Mouse (Mus musculus): ENCODE results near the gene Zfp664.

The Zfp664 gene

DNA sequence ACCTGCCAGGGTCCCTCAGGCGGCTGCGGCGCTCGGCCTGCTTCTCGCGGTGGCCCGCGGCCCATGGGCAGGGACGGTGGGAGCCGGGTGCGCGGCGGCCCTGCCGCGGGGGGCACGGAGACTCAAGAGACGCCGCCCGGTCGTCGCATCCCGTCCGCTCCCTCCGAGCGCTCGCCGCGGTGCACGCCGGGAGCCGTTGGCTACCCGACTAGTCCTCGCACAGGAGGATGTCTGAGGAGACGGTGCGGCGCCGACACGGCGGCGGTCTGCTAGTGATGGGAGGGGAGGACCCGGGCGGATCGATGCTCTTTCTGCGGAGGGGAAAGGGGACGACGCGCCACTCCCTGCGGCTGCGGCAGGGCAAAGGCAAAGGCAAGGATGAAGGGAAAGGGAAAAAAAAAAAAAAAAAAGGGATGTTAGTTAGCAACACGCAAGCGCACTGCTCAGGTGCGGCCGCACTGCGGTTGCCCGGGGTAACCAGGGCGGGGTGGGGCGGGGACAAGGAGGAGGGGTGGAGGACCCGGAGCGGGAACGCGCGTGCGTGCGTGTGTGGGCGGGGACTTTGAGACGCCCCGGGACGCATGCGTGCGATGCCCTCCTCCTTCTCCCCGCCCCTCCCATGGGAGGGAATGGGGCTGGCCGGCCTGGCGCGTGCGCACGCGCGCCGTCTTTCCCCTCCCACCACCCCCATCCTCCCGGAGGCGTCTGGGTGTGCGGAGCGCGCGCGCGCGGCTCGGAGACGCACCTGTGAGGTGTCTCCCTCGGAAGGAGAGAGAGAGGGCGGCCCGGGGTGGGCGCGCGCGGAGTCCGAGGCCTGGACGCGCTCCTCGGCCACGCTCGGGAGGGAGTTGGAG is at the start of gene Zfp664, which contains the start of gene Ccdc92:
Zfp664 (plus strand) TSS at position 679 of the 854 bp plus-strand sequence.
Ccdc92 (minus strand) TSS at position 412 of the 854 bp plus-strand sequence.
- peak; percentile 99 for DNase-seq (ENCODE audit: low read depth, low spot score)

DNA sequence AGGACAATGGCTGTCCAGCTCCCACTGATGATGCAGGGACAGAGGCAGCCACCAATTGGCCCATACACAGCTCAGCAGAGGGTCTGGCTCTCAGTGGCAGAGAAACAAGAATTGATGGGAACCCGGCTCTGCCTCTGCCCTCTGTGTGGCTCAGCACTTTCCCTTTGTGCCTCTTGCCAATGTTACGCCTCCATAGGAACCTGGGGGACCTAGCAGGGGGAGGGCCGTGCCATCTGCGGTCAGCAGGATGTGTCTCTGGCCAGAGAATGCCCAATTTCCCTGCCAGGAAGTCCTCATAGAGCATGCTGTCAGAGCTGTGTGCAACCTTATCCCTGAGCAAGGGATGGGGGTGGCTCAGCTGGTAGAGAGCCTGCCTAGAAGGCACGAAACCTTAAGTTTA is 47.7 kb upstream of the Zfp664 start:
- DNase-seq (ENCODE audit: low read depth, low spot score) = no peak

DNA sequence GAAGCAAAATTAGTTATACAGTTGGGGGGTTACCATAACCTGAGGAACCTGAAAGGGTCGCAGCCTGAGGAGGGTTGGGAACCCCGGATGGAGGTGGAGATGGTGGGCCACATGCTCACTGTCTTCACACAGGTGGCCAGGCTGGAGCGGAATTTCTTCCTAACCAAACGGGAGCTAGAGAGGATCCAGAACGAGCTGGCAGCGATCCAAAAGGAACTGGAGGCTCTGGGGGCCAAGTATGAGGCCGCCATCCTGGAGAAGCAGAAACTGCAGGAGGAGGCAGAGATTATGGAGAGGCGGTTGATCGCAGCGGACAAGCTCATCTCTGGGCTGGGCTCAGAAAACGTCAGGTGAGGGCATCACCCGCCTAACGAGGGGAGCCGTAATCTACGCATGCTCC is 45.4 kb upstream of the Zfp664 start:
- no peak for DNase-seq (ENCODE audit: low read depth, low spot score)

DNA sequence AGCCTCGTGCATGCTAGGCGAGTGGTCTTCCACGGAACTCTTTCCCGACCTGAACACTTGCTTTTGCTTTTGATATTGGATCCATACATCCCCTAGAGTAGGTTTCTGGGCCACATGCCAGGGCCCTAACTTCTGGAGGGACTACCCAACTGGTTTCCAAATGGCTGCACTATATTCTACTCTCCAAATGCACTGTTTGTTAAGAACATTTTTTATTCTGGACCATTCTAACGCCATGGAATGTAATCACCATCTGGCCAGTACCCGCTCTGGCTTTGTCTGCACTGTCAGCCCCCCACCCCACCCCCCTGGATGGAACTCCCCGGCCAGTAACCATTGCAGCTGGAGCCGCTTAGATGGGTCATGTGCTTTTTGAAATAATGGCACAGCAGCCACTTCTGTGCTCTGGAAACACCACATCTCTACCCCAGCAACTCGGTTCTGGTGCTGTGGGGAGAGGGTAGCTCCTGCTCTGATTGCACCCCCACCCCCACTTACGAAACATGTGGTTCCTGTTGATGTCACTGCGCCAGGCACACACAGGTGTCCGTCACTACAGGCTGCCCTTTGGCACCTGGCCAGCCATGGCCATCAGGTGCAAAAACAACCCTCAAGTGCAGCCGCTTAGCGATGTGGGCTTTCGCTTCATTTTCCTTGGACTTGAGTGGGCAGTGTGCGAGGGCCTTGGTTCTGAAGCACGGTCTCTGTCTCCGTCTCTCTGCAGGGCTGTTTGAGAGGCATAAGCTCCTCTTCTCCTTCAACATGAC is 40.2 kb upstream of the Zfp664 start:
- no peak for DNase-seq (ENCODE audit: low read depth, low spot score)

DNA sequence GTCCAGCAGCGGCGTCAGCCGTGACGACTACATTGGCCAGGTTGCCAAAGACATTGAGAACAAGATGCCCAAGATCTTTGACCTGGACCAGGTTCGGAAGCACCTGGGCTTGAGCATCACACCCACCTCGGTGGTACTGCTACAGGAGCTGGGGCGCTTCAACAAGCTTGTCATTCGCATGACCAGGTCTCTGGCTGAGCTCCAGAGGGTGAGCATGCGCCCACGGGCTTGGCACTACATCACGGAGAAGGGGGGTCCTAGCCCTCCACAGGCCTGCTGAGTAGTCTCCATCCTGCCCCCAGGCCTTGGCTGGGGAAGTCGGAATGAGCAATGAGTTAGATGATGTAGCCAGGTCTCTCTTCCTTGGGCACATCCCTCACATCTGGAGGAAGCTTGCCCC is 32.2 kb upstream of the Zfp664 start:
- no peak for DNase-seq (ENCODE audit: low read depth, low spot score)

DNA sequence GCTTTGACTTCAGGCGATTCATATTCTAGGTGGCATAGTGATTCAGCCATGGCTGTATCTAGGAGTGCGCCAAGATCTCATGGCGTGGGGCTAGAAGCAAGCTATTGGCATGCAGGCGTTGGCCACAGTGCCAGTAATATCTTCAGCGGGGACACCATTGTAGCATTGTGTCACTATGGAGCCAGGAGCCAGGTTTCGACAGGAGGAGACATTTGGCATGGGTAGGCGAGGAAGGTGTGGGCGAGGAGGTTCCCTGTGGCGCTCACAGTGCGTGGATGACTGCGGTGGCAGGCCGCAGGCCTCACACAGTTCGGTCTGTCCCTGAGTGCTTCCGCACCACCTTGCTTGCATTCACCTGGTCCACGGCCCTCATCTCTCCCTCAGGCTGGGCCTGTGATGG is 27.3 kb upstream of the Zfp664 start:
- DNase-seq (ENCODE audit: low read depth, low spot score) = no peak

DNA sequence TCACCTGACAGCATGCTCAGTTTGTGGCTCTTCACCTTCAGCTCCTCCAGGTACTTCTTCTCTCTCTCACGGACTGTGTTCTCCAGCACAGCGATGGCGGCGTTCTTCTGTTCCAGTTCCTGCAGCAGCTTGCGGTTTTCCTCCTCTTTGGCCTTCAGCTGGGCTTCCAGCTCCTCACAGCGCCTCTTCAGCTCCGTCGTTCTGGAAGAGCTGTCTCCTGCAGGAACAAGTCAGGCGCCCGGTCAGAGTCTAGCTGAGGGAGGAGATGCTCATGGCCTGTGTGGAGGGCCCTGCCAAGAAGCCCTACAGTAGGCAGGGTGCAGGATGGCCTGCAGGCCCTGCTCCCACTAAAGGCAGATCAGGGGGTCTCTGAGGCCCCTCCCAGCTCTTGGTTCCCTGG is 26.4 kb upstream of the Zfp664 start:
- DNase-seq (ENCODE audit: low read depth, low spot score) = peak; percentile 18

DNA sequence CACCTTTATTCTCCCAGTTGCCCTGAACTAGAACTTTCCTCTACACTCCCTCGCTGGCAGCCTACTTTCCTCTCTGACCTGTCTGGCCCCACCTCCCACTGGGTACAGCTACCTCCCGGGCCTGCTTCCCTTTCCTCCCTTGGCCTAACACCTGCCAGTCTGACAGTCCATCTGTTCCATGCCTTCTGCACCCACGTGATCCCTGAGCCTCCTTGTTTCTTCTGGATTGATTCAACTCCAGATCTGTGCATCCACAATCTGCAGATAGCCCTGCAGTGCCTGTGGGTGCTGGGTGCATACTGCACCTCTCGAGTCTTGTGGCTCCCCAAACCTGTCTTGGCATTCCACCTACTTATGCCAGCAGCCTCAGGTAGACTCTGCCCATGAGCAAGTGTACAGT is 25.9 kb upstream of the Zfp664 start:
- DNase-seq (ENCODE audit: low read depth, low spot score) = no peak

DNA sequence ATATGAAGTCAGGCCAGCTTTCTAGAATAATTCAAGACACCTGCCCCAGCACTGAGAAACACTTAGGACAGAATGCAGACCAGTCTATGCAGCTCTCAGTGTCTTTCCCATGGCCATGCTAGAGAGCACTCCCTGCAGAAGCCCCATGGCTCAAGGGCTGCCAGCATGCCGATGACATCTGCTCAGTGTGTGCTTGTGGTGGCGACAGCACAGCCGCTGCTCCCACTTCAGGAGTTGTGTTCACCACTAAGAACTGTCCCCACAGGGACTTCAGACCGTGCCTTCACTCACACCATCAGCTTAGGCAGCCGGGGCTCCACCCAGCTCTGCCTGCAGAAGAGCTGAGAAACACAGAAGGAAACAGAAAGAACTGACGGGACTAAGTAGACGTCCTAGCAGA is 22.3 kb upstream of the Zfp664 start:
- no peak for DNase-seq (ENCODE audit: low read depth, low spot score)

DNA sequence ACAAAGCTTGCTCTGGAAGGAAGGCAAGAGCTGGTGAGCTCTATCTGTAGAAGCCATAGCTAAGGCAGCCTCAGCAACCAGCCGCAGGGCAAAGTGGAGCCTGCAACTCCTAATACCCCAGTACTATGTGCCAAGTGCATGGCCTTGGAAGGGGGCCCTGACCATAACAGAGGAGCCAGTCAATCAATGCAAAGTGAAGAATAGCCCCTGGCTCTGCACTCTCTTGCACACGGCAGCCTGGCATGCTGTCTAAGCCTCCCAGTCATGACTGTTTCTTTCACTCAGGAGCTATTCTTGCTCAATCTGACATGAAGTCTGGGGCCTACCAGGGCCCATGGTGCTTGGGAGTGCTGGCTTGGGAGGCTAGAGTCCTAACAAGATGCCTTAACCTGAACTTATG is 21.8 kb upstream of the Zfp664 start:
- DNase-seq (ENCODE audit: low read depth, low spot score) = no peak

DNA sequence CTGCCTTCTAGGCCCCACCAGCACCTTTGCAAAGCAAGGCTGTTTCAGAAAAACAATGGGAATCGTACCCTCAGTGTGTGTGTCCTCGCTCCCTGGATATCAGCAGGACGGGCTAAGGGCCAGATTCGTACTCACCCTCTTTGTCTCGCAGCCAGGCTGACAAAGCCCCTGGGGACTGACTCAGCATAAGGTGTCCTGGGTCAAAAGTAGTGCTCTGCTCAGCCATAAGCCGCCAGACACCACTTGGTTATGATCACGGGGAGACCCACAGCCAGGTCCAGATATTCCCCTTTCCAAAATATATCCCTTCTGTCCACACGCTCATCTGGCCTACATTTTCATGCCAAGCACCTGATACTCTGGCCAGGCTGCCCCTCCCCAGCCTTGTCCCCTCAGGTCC is 19.1 kb upstream of the Zfp664 start:
- no peak for DNase-seq (ENCODE audit: low read depth, low spot score)

DNA sequence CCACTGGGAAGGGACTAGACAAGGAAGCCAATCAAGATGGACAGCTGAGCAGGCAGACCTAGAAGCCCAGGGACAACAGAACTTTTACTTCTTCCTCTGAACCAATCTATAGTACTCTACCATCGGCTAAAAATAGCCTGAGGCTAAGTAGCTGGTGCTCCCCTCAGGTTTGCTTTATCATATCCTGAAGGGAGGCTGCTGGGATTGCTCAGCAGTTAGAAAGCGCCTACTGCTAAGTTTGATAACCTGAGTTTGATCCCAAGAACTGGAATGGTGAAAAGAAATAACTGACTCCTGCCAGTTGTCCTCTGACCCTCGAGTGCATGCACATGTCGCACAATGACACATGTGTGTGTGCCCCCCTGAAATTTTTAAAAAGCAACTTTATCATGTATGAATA is 17.6 kb upstream of the Zfp664 start:
- no peak for DNase-seq (ENCODE audit: low read depth, low spot score)

DNA sequence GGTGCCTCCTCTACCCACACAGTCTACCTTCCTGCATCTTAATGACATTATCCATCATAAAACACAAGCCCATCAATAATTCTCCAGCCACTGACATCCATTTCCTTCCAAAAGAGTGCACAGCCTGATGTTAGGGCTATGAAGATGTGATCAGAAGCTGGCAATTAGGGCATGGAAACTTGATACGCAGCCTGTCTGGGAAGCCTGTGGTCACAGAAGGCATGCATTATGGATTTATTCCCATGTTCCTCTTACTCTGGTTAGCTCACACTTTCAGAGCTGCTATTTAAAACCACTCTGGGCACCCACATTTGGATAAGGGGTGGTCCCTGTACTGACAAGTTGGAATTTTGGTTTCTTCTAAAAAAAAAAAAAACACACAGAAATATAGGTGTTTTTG is 15.5 kb upstream of the Zfp664 start:
- no peak for DNase-seq (ENCODE audit: low read depth, low spot score)

DNA sequence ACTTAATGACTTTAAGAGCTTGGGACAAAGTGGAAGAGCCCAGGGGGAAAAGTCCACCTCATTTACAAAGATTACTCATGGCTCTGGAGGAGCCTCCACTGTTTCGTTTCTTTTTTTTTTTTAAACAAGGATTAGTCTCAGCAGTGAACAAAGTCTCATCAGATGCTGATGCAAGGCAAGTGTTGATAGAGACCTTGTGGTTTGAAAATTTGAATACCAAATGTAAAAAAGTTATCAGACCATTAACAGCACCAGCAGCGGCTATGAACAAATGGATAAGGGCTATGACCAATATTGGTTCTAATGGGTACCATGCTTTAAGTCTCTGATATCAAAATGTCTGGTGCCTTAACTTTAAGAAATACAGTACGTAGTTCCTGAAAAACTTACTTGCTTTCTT is 13.5 kb upstream of the Zfp664 start:
- no peak for DNase-seq (ENCODE audit: low read depth, low spot score)

DNA sequence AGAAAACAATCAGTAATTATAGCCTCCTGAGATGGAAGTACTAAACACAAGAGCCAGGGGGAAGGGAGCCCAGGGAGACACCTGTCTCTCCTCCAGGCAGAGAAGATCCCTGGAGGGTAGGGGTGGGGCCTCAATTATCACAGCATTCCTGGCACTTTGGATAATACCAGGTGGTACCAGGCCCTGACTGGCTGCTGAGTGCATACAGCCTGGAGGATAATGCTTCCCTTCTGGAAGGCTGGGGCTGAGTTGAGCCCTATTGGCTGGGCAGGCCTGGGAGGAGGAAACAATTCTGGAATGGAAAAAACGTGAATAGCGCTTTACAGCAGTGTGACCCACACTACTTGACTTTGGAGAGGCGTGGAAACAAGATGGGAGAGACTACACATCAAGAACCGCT is 10.9 kb upstream of the Zfp664 start:
- peak; percentile 45 for DNase-seq (ENCODE audit: low read depth, low spot score)

DNA sequence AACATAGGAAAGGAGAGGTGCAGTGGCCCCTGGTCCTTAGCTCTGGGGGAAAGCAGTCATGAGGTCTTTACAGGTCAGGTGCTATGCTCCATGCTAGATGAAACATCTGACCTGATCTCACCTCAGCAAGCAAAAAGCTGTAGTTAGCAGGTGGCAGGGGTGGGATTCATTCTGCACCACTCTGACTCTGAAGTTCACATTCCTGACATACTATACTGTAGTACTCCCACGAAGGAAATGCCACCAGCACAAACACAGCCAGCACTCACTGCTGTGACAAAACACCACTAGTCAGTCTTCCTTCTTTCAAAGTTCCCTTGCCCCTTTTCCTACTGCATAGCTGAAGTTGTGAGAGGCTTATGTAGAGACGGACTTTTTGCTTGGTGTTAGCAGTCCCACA is 10.2 kb upstream of the Zfp664 start:
- no peak for DNase-seq (ENCODE audit: low read depth, low spot score)

DNA sequence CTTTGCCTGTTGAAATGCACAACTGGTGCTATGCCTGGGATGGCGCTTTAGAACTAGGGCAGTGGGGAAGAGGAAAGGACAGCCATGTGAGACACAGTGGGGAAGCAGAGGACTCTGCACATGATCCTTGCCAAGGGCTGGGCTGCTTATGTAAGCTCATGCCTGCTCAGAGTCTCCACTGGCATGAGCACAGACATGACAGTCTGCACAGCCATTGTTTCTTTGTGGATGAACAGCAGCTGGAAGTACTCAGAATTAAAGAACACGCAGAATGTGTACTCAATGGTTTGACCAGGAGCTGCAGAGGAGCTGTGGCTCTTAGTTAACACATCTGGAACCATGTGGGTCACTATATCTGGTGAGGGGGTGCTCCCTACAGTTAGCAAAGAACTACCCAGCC is 9.4 kb upstream of the Zfp664 start:
- no peak for DNase-seq (ENCODE audit: low read depth, low spot score)

DNA sequence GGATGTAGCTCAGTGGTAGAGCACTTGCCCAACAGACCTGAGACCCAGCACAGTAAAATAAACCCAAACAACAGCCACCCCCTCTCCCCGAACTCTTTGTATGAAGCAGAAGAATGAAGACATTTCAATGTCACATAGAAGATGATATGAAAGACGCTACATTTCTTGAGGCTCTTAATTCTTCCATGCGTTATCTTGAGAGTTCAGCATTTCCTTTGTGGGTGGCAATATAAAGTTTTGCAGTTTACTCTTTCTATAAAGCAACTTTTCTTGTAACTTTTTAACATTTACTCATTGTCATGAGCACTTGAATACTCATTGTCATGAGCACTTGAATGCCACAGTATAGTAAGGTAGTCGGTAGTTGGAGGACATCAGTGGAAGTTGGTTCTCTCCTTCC is 8.3 kb upstream of the Zfp664 start:
- no peak for DNase-seq (ENCODE audit: low read depth, low spot score)

DNA sequence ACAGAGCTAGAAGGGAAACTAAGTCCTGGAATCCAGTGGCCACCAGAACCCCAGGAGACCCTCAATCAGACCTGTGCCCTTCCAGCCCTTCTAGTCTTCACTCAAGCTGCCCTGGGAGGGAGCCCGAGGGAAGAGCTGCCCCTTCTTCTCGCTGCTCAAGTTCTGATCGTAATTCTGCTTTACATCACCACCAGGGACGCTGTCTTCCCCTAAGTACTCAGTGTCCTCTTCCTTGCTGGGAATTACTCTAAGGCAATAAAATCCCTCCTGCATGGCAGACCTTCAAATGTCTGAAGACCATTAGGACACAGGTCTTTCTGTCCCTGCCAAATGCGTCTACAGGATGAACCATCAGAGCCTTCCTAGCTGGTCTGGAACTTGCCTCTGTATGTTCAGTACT is 2.5 kb upstream of the Zfp664 start:
- peak; percentile 58 for DNase-seq (ENCODE audit: low read depth, low spot score)

DNA sequence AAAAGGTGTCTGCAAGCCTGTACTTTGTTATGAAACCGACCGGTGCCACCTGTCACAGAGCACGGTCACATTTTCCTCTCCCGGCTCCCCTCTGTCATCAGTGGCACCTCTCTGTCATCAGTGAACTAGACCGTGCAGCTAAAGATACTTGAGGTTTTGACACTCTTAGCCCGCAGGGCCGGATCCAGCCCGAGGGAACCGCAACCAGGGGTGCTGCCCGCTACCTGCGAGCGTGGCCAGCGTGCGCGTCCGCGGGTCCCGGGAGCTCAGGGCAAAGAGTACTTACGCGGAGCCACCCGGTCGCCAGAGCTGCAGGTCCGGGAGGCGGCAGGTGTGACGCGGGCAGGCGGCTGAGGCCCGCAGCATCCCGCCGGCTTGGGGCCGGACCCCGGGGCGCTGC is 1.0 kb upstream of the Zfp664 start:
- DNase-seq (ENCODE audit: low read depth, low spot score) = peak; percentile 14

DNA sequence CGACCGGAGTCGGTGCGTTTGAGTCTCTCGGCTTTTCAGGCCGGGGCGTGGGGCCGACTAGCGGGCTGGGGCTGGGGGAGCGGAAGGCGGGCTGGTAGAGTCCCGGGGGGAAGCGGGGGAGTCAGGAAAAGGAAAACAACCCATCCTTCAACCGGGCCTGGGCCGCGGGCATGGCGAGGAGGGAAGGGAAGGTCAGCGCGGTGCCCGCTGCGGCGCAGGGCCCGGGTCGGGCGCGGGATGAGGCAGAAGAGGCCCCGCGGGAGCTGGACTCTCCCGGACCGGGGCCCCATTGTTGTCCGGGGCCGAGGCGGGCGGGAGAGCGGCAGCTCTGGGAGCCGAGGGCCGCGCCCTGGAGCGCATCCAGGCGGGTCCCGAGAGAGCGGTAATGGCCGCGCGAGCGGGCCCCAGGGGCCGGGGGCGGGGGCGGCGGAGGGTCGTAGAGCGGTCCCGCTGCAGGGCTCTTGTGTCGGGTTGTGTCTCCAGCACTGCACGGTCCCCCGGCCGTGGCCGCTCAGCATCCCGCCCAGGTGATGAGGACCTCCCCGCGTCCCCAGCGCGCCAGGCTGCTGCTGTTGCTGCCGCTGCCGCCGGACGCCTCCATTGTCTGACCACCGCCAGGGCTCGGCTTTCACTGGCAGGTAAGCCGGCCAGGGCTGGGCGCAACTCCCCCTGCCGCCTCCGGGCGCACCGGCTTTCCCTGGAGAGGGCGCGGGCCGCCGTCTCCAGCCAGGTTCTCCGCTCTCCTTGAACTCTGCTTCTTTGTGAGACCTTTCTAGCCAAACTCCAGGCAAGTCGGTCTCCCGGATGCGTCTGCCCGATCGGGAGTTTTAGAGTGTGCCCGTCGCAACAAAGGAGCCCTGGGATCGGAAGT is 615 bp downstream of the Zfp664 start:
- DNase-seq (ENCODE audit: low read depth, low spot score) = peak; percentile 31

DNA sequence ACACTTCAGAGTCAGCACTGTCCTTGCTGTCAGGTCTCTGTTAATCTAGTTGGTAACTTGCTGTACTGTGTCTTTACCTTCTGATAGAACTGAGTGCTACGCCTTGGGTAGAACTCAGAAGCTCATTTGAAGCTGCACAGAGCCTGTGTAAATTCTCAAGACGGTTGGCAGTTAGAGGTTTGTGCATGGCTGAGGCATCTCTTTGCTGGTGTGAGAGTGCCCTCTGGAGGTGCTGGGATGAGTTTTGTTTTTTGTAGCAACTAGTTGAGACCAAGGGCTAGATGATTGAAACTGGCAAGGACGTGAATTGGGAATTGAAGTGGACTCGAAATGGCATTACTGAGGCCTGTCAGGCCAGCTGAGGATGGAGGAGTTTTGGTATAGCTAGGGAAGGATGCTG is 6.5 kb downstream of the Zfp664 start:
- DNase-seq (ENCODE audit: low read depth, low spot score) = peak; percentile 52

All from ES-CJ7 (cell line).